Mouse (Mus musculus): ENCODE data around the gene Nkx3-2. TPM values are rescaled to one million over a fixed set of nuclear protein-coding genes. Genes with fewer than 3 reads are reported as not detected.

Nkx3-2 gene
- total RNA-seq, 1 experiment: 0.13 TPM

DNA sequence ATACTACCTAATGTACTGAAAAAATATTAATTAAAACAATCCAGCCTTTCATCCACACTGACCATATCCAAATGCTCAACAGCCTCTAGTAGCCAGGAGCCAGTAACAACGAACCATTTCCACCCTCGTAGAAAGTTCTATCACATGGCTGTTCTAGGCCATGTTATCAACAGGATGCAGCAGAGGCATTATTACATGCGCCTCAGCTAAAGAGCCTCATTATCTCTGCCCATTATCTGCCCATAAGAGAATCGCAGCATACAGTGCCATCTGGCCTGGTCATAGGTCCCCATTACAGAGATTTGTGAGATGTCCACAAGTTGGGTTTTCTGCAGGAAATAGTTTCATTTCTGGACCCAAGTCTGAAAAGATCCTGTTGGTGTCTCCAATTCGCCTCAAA lies 41.9 kb upstream of the Nkx3-2 start:
- no peaks in the 10 kb centered on the region for H3K4me1 ChIP-seq (ENCODE audit: control insufficient read depth in 2 of 2, insufficient read depth in 2 of 2, low read length in 2 of 2, poor library complexity in 1 of 2)
- in situ Hi-C loops (cut with MboI; ENCODE audit: low sequenced_read_pairs in 2 of 2, unreplicated experiment in 2 of 2): loop anchor here in 1 of 2 experiments (25.0 kb wide), 1 partner anchor 94 kb away; the partner anchor contains the start of gene Rab28
- H3K27ac ChIP-seq (ENCODE audit: insufficient read depth, low read depth, low read length, poor library complexity, severe bottlenecking): no peak overlapping the region
- no peaks in the 10 kb centered on the region for H3K9me3 ChIP-seq (ENCODE audit: control insufficient read depth, insufficient read depth, low read depth, low read length)
- no peak overlapping the region for H3K9ac ChIP-seq (ENCODE audit: insufficient read depth, low read depth, low read length, poor library complexity, severe bottlenecking)
- TF ChIP-seq CHD2 (IDR thresholded peaks at IDR 0.05; ENCODE audit: low read depth, low read length) (no peak), ZC3H11A (IDR thresholded peaks at IDR 0.05; ENCODE audit: borderline replicate concordance, low read depth, low read length) (no peak), ZNF384 (IDR thresholded peaks at IDR 0.05; ENCODE audit: low read depth, low read length) (no peak), MAFK (IDR thresholded peaks at IDR 0.05; ENCODE audit: insufficient read depth, low read depth, low read length) (no peak), HCFC1 (IDR thresholded peaks at IDR 0.05; ENCODE audit: borderline replicate concordance, insufficient read depth, low read length) (no peak)
- no peak overlapping the region for H3K4me3 ChIP-seq (ENCODE audit: insufficient read depth in 1 of 2, low read depth in 1 of 2, low read length in 2 of 2, poor library complexity in 1 of 2, severe bottlenecking in 1 of 2)
- DNase-seq (ENCODE audit: low read depth, low spot score): no peak
- H3K36me3 ChIP-seq (ENCODE audit: control insufficient read depth, insufficient read depth, low read length, poor library complexity, severe bottlenecking): peaks cover 2% of the 10 kb centered on the region; the same call in 1 of the 2 replicates

GRCm38 (mm10) chr5:41805085-41805484 lies 40.8 kb upstream of the Nkx3-2 start:
- DNase-seq (ENCODE audit: low read depth, low spot score): no peak
- no peak overlapping the region for H3K27ac ChIP-seq (ENCODE audit: insufficient read depth, low read depth, low read length, poor library complexity, severe bottlenecking)
- H3K9ac ChIP-seq (ENCODE audit: insufficient read depth, low read depth, low read length, poor library complexity, severe bottlenecking): no peak overlapping the region
- in situ Hi-C loops (cut with MboI; ENCODE audit: low sequenced_read_pairs in 2 of 2, unreplicated experiment in 2 of 2): loop anchor here in 1 of 2 experiments (25.0 kb wide), 1 partner anchor 93 kb away; the partner anchor contains the start of gene Rab28
- no peaks in the 10 kb centered on the region for H3K9me3 ChIP-seq (ENCODE audit: control insufficient read depth, insufficient read depth, low read depth, low read length)
- no peak for TF ChIP-seq ZC3H11A (IDR thresholded peaks at IDR 0.05; ENCODE audit: borderline replicate concordance, low read depth, low read length)
- no peak for TF ChIP-seq HCFC1 (IDR thresholded peaks at IDR 0.05; ENCODE audit: borderline replicate concordance, insufficient read depth, low read length)
- no peak for TF ChIP-seq ZNF384 (IDR thresholded peaks at IDR 0.05; ENCODE audit: low read depth, low read length)
- no peak for TF ChIP-seq MAFK (IDR thresholded peaks at IDR 0.05; ENCODE audit: insufficient read depth, low read depth, low read length)
- TF ChIP-seq CHD2 (IDR thresholded peaks at IDR 0.05; ENCODE audit: low read depth, low read length): no peak
- no peaks in the 10 kb centered on the region for H3K4me1 ChIP-seq (ENCODE audit: control insufficient read depth in 2 of 2, insufficient read depth in 2 of 2, low read length in 2 of 2, poor library complexity in 1 of 2)
- peaks cover 8% of the 10 kb centered on the region for H3K36me3 ChIP-seq (ENCODE audit: control insufficient read depth, insufficient read depth, low read length, poor library complexity, severe bottlenecking)
- H3K4me3 ChIP-seq (ENCODE audit: insufficient read depth in 1 of 2, low read depth in 1 of 2, low read length in 2 of 2, poor library complexity in 1 of 2, severe bottlenecking in 1 of 2): no peak overlapping the region

DNA sequence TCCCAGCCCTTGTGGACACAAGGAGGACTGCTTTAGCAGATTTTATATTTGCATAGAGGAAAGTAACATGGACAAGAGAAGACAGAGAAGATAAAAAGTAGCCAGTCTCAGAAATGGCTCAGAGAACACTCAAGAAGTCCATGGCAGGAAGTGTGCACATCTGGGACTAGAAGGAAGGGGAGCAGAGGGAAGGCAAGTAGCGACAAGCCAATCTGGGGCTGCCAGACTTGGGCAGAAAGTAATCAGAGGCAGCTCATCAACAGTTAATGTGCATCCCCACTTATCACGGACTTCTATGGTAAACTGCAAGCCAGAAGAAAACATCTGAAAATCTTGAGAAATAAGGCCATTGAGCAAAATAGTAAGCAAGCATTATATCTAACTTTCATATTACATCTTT lies 40.3 kb upstream of the Nkx3-2 start:
- Histone ChIP-seq H3K9me3 (ENCODE audit: control insufficient read depth, insufficient read depth, low read depth, low read length) (no peaks in the 10 kb centered on the region), H3K9ac (ENCODE audit: insufficient read depth, low read depth, low read length, poor library complexity, severe bottlenecking) (no peak overlapping the region), H3K4me3 (ENCODE audit: insufficient read depth in 1 of 2, low read depth in 1 of 2, low read length in 2 of 2, poor library complexity in 1 of 2, severe bottlenecking in 1 of 2) (no peak overlapping the region), H3K4me1 (ENCODE audit: control insufficient read depth in 2 of 2, insufficient read depth in 2 of 2, low read length in 2 of 2, poor library complexity in 1 of 2) (no peaks in the 10 kb centered on the region), H3K36me3 (ENCODE audit: control insufficient read depth, insufficient read depth, low read length, poor library complexity, severe bottlenecking) (peaks cover 8% of the 10 kb centered on the region), H3K27ac (ENCODE audit: insufficient read depth, low read depth, low read length, poor library complexity, severe bottlenecking) (no peak overlapping the region)
- in situ Hi-C loops (cut with MboI; ENCODE audit: low sequenced_read_pairs in 2 of 2, unreplicated experiment in 2 of 2): loop anchor here in 1 of 2 experiments (25.0 kb wide), 1 partner anchor 92 kb away; the partner anchor contains the start of gene Rab28
- DNase-seq (ENCODE audit: low read depth, low spot score): no peak
- TF ChIP-seq HCFC1 (IDR thresholded peaks at IDR 0.05; ENCODE audit: borderline replicate concordance, insufficient read depth, low read length) (no peak), ZC3H11A (IDR thresholded peaks at IDR 0.05; ENCODE audit: borderline replicate concordance, low read depth, low read length) (no peak), CHD2 (IDR thresholded peaks at IDR 0.05; ENCODE audit: low read depth, low read length) (no peak), ZNF384 (IDR thresholded peaks at IDR 0.05; ENCODE audit: low read depth, low read length) (no peak), MAFK (IDR thresholded peaks at IDR 0.05; ENCODE audit: insufficient read depth, low read depth, low read length) (no peak)

GRCm38 (mm10) chr5:41801622-41802021 lies 37.3 kb upstream of the Nkx3-2 start:
- Histone ChIP-seq H3K9me3 (ENCODE audit: control insufficient read depth, insufficient read depth, low read depth, low read length) (no peaks in the 10 kb centered on the region), H3K9ac (ENCODE audit: insufficient read depth, low read depth, low read length, poor library complexity, severe bottlenecking) (no peak overlapping the region), H3K4me3 (ENCODE audit: insufficient read depth in 1 of 2, low read depth in 1 of 2, low read length in 2 of 2, poor library complexity in 1 of 2, severe bottlenecking in 1 of 2) (no peak overlapping the region), H3K36me3 (ENCODE audit: control insufficient read depth, insufficient read depth, low read length, poor library complexity, severe bottlenecking) (peaks cover 8% of the 10 kb centered on the region), H3K4me1 (ENCODE audit: control insufficient read depth in 2 of 2, insufficient read depth in 2 of 2, low read length in 2 of 2, poor library complexity in 1 of 2) (no peaks in the 10 kb centered on the region), H3K27ac (ENCODE audit: insufficient read depth, low read depth, low read length, poor library complexity, severe bottlenecking) (no peak overlapping the region)
- in situ Hi-C loops (cut with MboI; ENCODE audit: low sequenced_read_pairs in 2 of 2, unreplicated experiment in 2 of 2): loop anchor here in 1 of 2 experiments (25.0 kb wide), 1 partner anchor 89 kb away; the partner anchor contains the start of gene Rab28
- no peak for DNase-seq (ENCODE audit: low read depth, low spot score)
- TF ChIP-seq MAFK (IDR thresholded peaks at IDR 0.05; ENCODE audit: insufficient read depth, low read depth, low read length): no peak
- no peak for TF ChIP-seq ZC3H11A (IDR thresholded peaks at IDR 0.05; ENCODE audit: borderline replicate concordance, low read depth, low read length)
- TF ChIP-seq CHD2 (IDR thresholded peaks at IDR 0.05; ENCODE audit: low read depth, low read length): no peak
- TF ChIP-seq HCFC1 (IDR thresholded peaks at IDR 0.05; ENCODE audit: borderline replicate concordance, insufficient read depth, low read length): no peak
- no peak for TF ChIP-seq ZNF384 (IDR thresholded peaks at IDR 0.05; ENCODE audit: low read depth, low read length)
